Mouse (Mus musculus) stomach, embryonic 15.5 days (tissue): ENCODE measurements around the gene Gas6. TPM values are rescaled to one million over a fixed set of nuclear protein-coding genes. Genes with fewer than 3 reads are reported as not detected.

ENCODE experiments used
- ATAC-seq: fragments of 200-750 bp; cut with Nextera tagmentation; 2 replicates; pipeline ENCODE4 v1.8.0; 2017; ENCODE audit warnings: low read depth, moderate number of reproducible peaks, moderate TSS enrichment; ENCODE audit not compliant: insufficient read depth, low FRiP score
- H3K27ac ChIP-seq: fragments of 300-500 bp; sonication (generic); 2 replicates; pipeline ENCODE4 v1.5.1; 2015; ENCODE audit warnings: mild to moderate bottlenecking, inconsistent platforms
- H3K27me3 ChIP-seq: fragments of 300-500 bp; sonication (generic); replicated peaks from 2 replicates; pipeline ENCODE4 v1.6.1; 2015; ENCODE audit warnings: inconsistent platforms
- H3K36me3 ChIP-seq: fragments of 300-500 bp; sonication (generic); 2 replicates; pipeline ENCODE4 v1.6.1; 2015; ENCODE audit warnings: inconsistent platforms
- H3K4me1 ChIP-seq: fragments of 300-500 bp; sonication (generic); 2 replicates; pipeline ENCODE4 v1.6.1; 2015; ENCODE audit warnings: inconsistent platforms
- H3K4me2 ChIP-seq: fragments of 300-500 bp; sonication (generic); 2 replicates; pipeline ENCODE4 v1.6.1; 2015; ENCODE audit warnings: mild to moderate bottlenecking, inconsistent platforms
- H3K4me3 ChIP-seq: fragments of 300-500 bp; sonication (generic); replicated peaks from 2 replicates; pipeline ENCODE4 v1.5.1; 2015; ENCODE audit warnings: inconsistent platforms
- H3K9ac ChIP-seq: fragments of 300-500 bp; sonication (generic); 2 replicates; pipeline ENCODE4 v1.6.1; 2015; ENCODE audit warnings: inconsistent platforms
- H3K9me3 ChIP-seq: fragments of 300-500 bp; sonication (generic); 2 replicates; pipeline ENCODE4 v1.6.1; 2016; ENCODE audit warnings: inconsistent platforms
- WGBS: fragments of 180-500 bp; shearing (Covaris S2); methylation state at CpG from one replicate; pipeline ENCODE4 v1.1.7; 2015; 5-methylcytosine and 5-hydroxymethylcytosine counted together
- polyA plus RNA-seq: library from polyadenylated mRNA; unstranded; fragments of >200 nt; fragmentation: Nextera tagmentation; extraction: Ambion mirVana; gene quantifications from 2 replicates; pipeline ENCODE4 v1.2.1, GENCODE M21; 2015

Gas6 gene
- polyA plus RNA-seq, 1 experiment from 2014 or later = 130 TPM

- no peaks in the 10 kb centered on the region for H3K27me3 ChIP-seq
- no peaks in the 10 kb centered on the region for H3K4me1 ChIP-seq
- H3K9ac ChIP-seq = no peak overlapping the region
- H3K36me3 ChIP-seq = no peaks in the 10 kb centered on the region
- H3K4me2 ChIP-seq = no peak overlapping the region
- no peaks in the 10 kb centered on the region for H3K9me3 ChIP-seq
- H3K4me3 ChIP-seq = no peak overlapping the region
- ATAC-seq = no peak
- no peak overlapping the region for H3K27ac ChIP-seq
- 76% methylated on average over 9 of the region's 9 CpGs for WGBS
Measured at GRCm38 (mm10) chr8:13428156-13428555, 66.1 kb downstream of the Gas6 start.

DNA sequence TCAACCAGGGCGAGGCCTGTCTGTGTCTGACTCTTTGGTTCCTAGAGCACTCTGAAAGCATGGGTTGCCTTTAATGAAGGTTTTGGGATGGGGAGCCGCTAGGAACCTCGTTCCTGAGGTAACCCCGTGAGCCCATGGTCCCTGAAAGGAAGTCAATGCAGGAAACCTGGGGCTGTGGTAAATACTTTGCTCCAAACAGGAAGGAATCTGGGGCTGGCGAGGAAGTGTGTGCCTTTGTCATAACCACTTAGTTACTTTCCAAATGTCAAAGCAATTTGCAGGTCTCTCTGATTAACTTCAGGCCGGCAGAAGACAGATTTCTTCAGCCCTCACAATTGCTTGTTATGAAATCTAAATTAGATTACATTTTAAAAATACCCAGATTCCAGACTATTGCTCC lies 66.9 kb downstream of the Gas6 start:
- 57% methylated on average over 6 of the region's 6 CpGs for WGBS
- Histone ChIP-seq H3K27ac (no peak overlapping the region), H3K4me1 (no peaks in the 10 kb centered on the region), H3K36me3 (no peaks in the 10 kb centered on the region), H3K4me3 (no peak overlapping the region), H3K9me3 (no peaks in the 10 kb centered on the region), H3K27me3 (no peaks in the 10 kb centered on the region), H3K9ac (no peak overlapping the region), H3K4me2 (no peak overlapping the region)
- no peak for ATAC-seq

DNA sequence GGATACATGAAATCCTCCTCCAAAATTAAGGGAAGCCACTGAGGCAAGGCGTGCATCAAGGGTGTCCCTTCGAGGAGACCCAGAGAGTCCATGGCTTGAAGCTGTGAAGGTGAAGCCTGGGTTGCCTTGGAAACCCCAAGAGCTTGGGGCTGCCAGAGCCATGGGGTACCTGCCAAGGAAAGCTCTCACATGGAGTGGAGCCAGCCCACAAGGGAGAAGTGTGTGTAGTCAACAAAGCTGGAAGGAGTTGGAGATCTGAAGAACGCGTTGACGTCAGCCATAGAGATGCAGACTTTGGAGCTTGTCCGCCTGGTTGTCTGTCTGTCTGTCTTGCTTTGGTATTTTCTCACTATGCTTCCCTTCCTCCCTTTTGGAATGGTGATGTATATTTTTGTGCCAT lies 73.3 kb downstream of the Gas6 start:
- WGBS = 93% methylated on average over 6 of the region's 6 CpGs
- no peak overlapping the region for H3K27ac ChIP-seq
- no peak overlapping the region for H3K4me3 ChIP-seq
- H3K9ac ChIP-seq = no peak overlapping the region
- no peaks in the 10 kb centered on the region for H3K27me3 ChIP-seq
- H3K4me2 ChIP-seq = no peak overlapping the region
- no peaks in the 10 kb centered on the region for H3K9me3 ChIP-seq
- ATAC-seq = no peak
- H3K4me1 ChIP-seq = no peaks in the 10 kb centered on the region
- no peaks in the 10 kb centered on the region for H3K36me3 ChIP-seq

- 71% methylated on average over 2 of the region's 2 CpGs for WGBS
- Histone ChIP-seq H3K36me3 (no peaks in the 10 kb centered on the region), H3K4me1 (0 out of 2 replicates have a peak, but pooled peaks cover under 1% of the 10 kb centered on the region), H3K4me3 (no peak overlapping the region), H3K9me3 (no peaks in the 10 kb centered on the region), H3K9ac (no peak overlapping the region), H3K27me3 (no peaks in the 10 kb centered on the region), H3K27ac (no peak overlapping the region), H3K4me2 (no peak overlapping the region)
- ATAC-seq = no peak
Measured at GRCm38 (mm10) chr8:13419111-13419639, 75.1 kb downstream of the Gas6 start.

DNA sequence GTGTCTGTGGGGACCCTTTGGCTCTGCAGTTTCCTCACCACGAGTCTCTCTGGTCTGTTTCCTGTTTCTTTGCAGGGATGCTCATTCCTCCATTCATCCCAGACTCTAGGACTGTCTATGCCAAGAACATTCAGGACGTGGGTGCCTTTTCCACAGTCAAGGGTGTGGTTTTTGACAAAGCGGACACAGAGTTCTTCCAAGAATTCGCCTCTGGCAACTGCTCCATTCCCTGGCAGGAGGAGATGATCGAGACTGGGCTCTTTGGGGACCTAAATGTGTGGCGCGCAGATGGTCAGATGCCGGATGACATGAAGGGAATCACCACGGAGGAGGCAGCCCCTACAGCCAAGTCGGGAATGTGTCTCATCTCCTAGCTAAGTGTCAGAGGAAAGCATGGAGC lies 78.4 kb downstream of the Gas6 start:
- Histone ChIP-seq H3K4me3 (no peak overlapping the region), H3K27me3 (no peaks in the 10 kb centered on the region), H3K9ac (no peak overlapping the region), H3K4me2 (no peak overlapping the region), H3K9me3 (no peaks in the 10 kb centered on the region), H3K27ac (no peak overlapping the region), H3K36me3 (no peaks in the 10 kb centered on the region), H3K4me1 (0 out of 2 replicates have a peak, but pooled peaks cover 2% of the 10 kb centered on the region)
- no peak for ATAC-seq
- 72% methylated on average over 10 of the region's 10 CpGs for WGBS

Other genes starting within 250 kb of the Gas6 start
- gene Adprhl1, start 240.3 kb downstream of the Gas6 start, polyA plus RNA-seq = 0.62 and 0.88 TPM in 2 replicates
- gene Dcun1d2, start 206.4 kb downstream of the Gas6 start, polyA plus RNA-seq = 19.2 and 20.3 TPM in 2 replicates
- gene Tmco3, start 206.3 kb downstream of the Gas6 start, polyA plus RNA-seq = 33.1 and 36.0 TPM in 2 replicates
- 156 and 173 TPM in 2 replicates for gene Tfdp1, start 155.7 kb downstream of the Gas6 start, polyA plus RNA-seq
- 13.8 and 25.5 TPM in 2 replicates for gene Atp4b, start 97.7 kb downstream of the Gas6 start, polyA plus RNA-seq
- gene Grk1, start 89.4 kb downstream of the Gas6 start, polyA plus RNA-seq = 0.01 TPM in 1 of 2 replicates, not detected in the other
- gene Tmem255b, start 59.3 kb downstream of the Gas6 start, polyA plus RNA-seq = 2.8 and 3.0 TPM in 2 replicates
- not detected in 2 replicates for gene 1700029H14Rik, start 68.0 kb upstream of the Gas6 start, polyA plus RNA-seq
- 26.0 and 27.0 TPM in 2 replicates for gene Rasa3, start 183.1 kb upstream of the Gas6 start, polyA plus RNA-seq
- gene Cfap97d2, start 211.4 kb upstream of the Gas6 start, polyA plus RNA-seq = not detected in 2 replicates